Mouse (Mus musculus): ENCODE data around the gene Ica1l.

DNA sequence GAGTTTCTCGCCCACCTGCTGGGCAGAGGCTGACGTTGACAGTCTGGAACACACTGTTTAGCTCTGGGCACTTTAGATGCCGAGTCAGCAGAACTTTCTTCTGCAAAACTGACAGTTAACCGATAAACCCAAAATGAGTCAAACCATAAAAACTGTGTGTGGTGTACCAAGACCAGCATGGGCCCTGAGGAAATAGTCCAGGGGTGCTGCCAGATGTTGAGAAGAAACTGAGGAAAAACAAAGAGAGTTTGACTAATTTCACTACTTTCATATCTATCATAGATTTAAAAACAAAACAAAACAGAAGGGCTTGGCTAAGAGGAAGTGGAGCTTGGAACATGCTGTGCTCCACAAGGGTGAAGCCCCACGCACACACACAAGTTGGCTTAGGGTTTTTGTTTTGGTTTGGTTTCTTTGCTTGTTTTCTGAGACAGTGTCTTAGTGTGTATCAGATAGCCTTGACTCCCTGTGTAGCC, 26.8 kb downstream of the Ica1l start:
- no peak for TF ChIP-seq POLR2A (IDR thresholded peaks at IDR 0.05; ENCODE audit: low read depth, low read length)
- TF ChIP-seq CTCF (IDR thresholded peaks at IDR 0.05; ENCODE audit: borderline replicate concordance, insufficient read depth, low read length) = no peak
